Mouse (Mus musculus) lung, embryonic 16.5 days (tissue): ENCODE data around the gene Qtrt1. TPM values are rescaled to one million over a fixed set of nuclear protein-coding genes. Genes with fewer than 3 reads are reported as not detected.
A peak's percentile ranks its signal among the peaks of the same experiment; 100 is the strongest.

Experiments used
- ATAC-seq: fragments of 200-750 bp; cut with Nextera tagmentation; 2 replicates; pipeline ENCODE4 v1.8.0; 2017; ENCODE audit warnings: low read depth, mild to moderate bottlenecking, moderate library complexity
- H3K27ac ChIP-seq: fragments of 300-500 bp; sonication (generic); 2 replicates; pipeline ENCODE4 v1.5.1; 2014; ENCODE audit warnings: mild to moderate bottlenecking, control low read depth, low read length
- H3K27me3 ChIP-seq: fragments of 300-500 bp; sonication (generic); 2 replicates; pipeline ENCODE4 v1.6.1; 2014; ENCODE audit warnings: low read depth, low read length, mixed read lengths; ENCODE audit not compliant: control insufficient read depth, insufficient read depth
- H3K36me3 ChIP-seq: fragments of 300-500 bp; sonication (generic); 2 replicates; pipeline ENCODE4 v1.6.1; 2014; ENCODE audit warnings: low read length; ENCODE audit not compliant: control insufficient read depth, insufficient read depth
- H3K4me1 ChIP-seq: fragments of 300-500 bp; sonication (generic); replicated peaks from 2 replicates; pipeline ENCODE4 v1.6.1; 2014; ENCODE audit warnings: low read length, mixed read lengths; ENCODE audit not compliant: control insufficient read depth, insufficient read depth
- H3K4me2 ChIP-seq: fragments of 300-500 bp; sonication (generic); 2 replicates; pipeline ENCODE4 v1.6.1; 2014; ENCODE audit warnings: low read depth, low read length, control low read depth
- H3K4me3 ChIP-seq: fragments of 300-500 bp; sonication (generic); 2 replicates; pipeline ENCODE4 v1.5.1; 2014; ENCODE audit warnings: mild to moderate bottlenecking, low read length, control low read depth
- H3K9ac ChIP-seq: fragments of 300-500 bp; sonication (generic); 2 replicates; pipeline ENCODE4 v1.6.1; 2014; ENCODE audit warnings: low read length, control low read depth
- H3K9me3 ChIP-seq: fragments of 300-500 bp; sonication (generic); 2 replicates; pipeline ENCODE4 v1.6.1; 2016; ENCODE audit warnings: low read length; ENCODE audit not compliant: control insufficient read depth
- WGBS: fragments of 180-500 bp; shearing (Covaris S2); extraction: QIAGEN DNeasy Blood & Tissue Kit; methylation state at CpG from one replicate; pipeline ENCODE4 v1.1.7; 2014; 5-methylcytosine and 5-hydroxymethylcytosine counted together
- polyA plus RNA-seq: library from polyadenylated mRNA; unstranded; fragments of >200 nt; fragmentation: Nextera tagmentation; extraction: Ambion mirVana; gene quantifications from 2 replicates; pipeline ENCODE4 v1.2.1, GENCODE M21; 2015

The Qtrt1 gene
- 37.3 and 37.5 TPM in 2 replicates for polyA plus RNA-seq

- Histone ChIP-seq H3K4me3 (peak within 1 kb of the TSS; percentile 80), H3K27me3 (no peaks in the 10 kb centered on the region), H3K4me2 (peak within 1 kb of the TSS; percentile 77), H3K27ac (peak within 1 kb of the TSS; percentile 24; the same call in 1 of the 2 replicates), H3K4me1 (peaks cover 8% of the 10 kb centered on the region), H3K36me3 (no peaks in the 10 kb centered on the region), H3K9ac (peak within 1 kb of the TSS; percentile 75), H3K9me3 (no peaks in the 10 kb centered on the region)
- 1% methylated on average over 53 of the region's 53 CpGs for WGBS
- peak; percentile 95 for ATAC-seq
These were observed at the start of gene Qtrt1 for GRCm38 (mm10) chr9:21411669-21412550. Gene Qtrt1 (plus strand): TSS chr9:21411837.

- Histone ChIP-seq H3K4me3 (peak overlapping the region; percentile 49), H3K36me3 (no peaks in the 10 kb centered on the region), H3K9ac (peak overlapping the region; percentile 62), H3K27ac (peak overlapping the region; percentile 90), H3K27me3 (no peaks in the 10 kb centered on the region), H3K4me1 (peaks cover 10% of the 10 kb centered on the region), H3K4me2 (peak overlapping the region; percentile 76), H3K9me3 (no peaks in the 10 kb centered on the region)
- 29% methylated on average over 14 of the region's 14 CpGs for WGBS
- ATAC-seq, result peak; percentile 3; the same call in 1 of the 2 replicates
These were observed 45.0 kb upstream of the Qtrt1 start for GRCm38 (mm10) chr9:21366541-21367220.

DNA sequence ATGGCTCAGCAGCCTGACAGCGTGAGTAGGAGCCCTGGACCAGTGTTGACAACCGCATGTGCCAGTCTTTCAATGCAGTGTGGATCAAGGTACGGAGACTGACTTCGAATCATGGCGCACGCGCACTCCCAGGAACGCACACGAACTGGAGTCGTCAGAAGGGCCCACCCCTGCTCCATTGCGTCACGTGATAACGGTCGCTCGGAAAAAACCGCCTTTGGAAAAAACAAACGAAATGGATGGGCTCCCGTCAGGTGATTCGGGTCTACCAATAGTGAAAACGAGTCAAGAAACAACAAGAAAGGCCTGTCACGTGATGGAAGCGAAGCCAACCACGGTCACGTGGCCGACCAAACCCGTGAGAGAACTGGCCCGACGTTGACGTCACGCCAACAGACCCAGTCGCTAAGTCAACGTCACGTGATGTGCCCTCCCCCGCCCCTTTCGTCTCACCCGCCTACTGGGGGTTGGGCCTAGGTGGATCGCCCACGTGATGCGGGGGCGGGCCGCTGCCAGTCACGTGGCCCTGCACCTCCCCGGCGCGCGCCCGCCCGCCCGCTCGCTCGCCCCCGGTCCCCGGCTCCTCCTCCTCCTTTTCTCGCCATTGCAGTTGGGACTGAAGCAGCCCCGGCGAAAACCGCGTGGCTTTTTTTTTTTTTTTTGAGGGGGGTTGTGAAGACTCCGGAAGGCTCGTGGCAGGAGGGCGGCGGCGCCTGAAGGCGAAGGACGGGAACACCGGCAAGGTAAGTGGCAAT, 44.1 kb upstream of the Qtrt1 start, which contains the start of gene Ilf3:
Ilf3 (plus strand) TSS at position 515 of the 755 bp plus-strand sequence.
- peaks cover 10% of the 10 kb centered on the region for H3K4me1 ChIP-seq
- under 1% methylated on average over 62 of the region's 66 CpGs for WGBS
- peak within 1 kb of the TSS; percentile 86 for H3K4me2 ChIP-seq

DNA sequence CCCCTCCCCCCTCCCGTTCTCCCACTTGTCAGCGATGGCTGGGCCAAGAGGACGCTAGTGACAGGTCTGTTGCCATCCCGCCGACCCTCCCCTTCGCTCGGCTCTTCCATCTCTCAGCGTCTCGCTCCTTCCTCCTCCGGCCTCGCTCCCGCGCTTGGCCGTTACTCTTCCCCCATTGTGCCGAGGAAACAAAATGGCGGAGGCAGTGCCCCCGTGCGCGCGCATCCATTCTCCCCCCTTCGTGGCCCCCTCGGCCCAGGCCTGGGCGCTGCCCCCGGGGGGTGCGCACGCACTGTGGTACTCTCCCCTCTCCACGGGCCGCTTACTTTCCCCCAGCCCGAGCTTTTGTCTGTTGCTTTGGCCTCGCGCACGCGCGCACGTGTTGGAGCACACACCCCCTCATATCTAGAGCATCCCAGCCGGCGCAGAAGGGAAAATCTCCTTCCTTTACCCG, 43.5 kb upstream of the Qtrt1 start:
- Histone ChIP-seq H3K27me3 (no peaks in the 10 kb centered on the region), H3K4me1 (peaks cover 10% of the 10 kb centered on the region), H3K27ac (peak overlapping the region; percentile 82), H3K4me3 (peak overlapping the region; percentile 89), H3K9me3 (no peaks in the 10 kb centered on the region), H3K36me3 (no peaks in the 10 kb centered on the region), H3K9ac (peak overlapping the region; percentile 87), H3K4me2 (peak overlapping the region; percentile 86)
- ATAC-seq, result peak; percentile 44
- WGBS, result under 1% methylated on average over 34 of the region's 38 CpGs

More for the DNA sequence above, 44.1 kb upstream of the Qtrt1 start, which contains the start of gene Ilf3:
- peak; percentile 94 for ATAC-seq
- Histone ChIP-seq H3K4me3 (peak within 1 kb of the TSS; percentile 89), H3K27me3 (no peaks in the 10 kb centered on the region), H3K36me3 (no peaks in the 10 kb centered on the region), H3K9me3 (no peaks in the 10 kb centered on the region), H3K27ac (peak within 1 kb of the TSS; percentile 90), H3K9ac (peak within 1 kb of the TSS; percentile 87)

- Histone ChIP-seq H3K36me3 (no peaks in the 10 kb centered on the region), H3K4me2 (peak overlapping the region; percentile 86), H3K4me1 (peaks cover 10% of the 10 kb centered on the region), H3K9me3 (no peaks in the 10 kb centered on the region), H3K27me3 (no peaks in the 10 kb centered on the region), H3K9ac (peak overlapping the region; percentile 87), H3K27ac (no peak overlapping the region), H3K4me3 (peak overlapping the region; percentile 89)
- no peak for ATAC-seq
- WGBS, result 54% methylated on average over 11 of the region's 11 CpGs
These were observed 42.6 kb upstream of the Qtrt1 start for GRCm38 (mm10) chr9:21369080-21369479.

DNA sequence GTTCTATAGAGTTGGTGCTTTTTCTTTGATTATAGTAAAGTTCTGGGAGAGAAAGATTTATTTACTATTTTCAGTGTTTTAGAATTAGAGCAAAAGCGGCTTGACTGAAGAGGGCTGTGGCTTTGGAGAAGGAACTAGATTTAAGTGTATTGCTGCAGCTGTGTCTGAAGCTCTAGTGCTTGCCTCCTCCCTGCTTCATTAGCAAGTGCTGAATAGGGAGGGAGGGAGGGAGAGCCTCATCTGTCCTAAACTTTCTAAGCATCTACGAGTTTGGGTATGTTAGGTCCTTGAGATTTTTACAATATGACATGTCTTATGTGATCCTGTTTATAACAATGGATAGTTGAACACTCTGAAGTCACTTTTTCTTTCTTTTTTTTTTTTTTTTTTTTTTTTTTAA, 40.8 kb upstream of the Qtrt1 start:
- H3K4me2 ChIP-seq, result no peak overlapping the region

DNA sequence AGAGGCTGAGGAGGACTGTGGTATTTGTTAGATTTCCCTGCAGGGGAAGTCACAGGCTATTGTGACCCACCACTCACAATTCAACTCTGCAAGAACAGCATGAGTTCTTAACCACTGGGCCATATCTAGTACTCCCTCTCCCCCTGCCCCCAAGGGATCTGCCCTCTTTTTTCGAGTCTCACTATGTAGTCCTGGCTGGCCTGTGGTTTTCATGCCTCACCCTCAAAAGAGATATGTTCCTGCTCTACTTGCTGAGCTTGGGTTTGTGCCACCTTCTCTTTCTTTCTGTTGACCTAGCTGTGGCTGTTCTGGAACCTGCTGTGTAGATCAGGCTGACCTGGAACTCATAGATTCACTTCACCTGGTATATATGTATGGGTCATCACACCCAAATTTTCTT, 39.1 kb upstream of the Qtrt1 start:
- Histone ChIP-seq H3K4me3 (no peak overlapping the region), H3K9me3 (no peaks in the 10 kb centered on the region), H3K27me3 (no peaks in the 10 kb centered on the region), H3K36me3 (peaks cover 3% of the 10 kb centered on the region; the same call in 1 of the 2 replicates), H3K9ac (no peak overlapping the region), H3K4me2 (no peak overlapping the region), H3K27ac (no peak overlapping the region), H3K4me1 (peaks cover 10% of the 10 kb centered on the region)
- no peak for ATAC-seq
- WGBS, result 78% methylated on average over 1 of the region's 1 CpGs

More for the DNA sequence above, 40.8 kb upstream of the Qtrt1 start:
- peaks cover 10% of the 10 kb centered on the region for H3K4me1 ChIP-seq
- no peak overlapping the region for H3K27ac ChIP-seq
- peaks cover 3% of the 10 kb centered on the region; the same call in 1 of the 2 replicates for H3K36me3 ChIP-seq
- H3K9ac ChIP-seq, result no peak overlapping the region
- H3K4me3 ChIP-seq, result no peak overlapping the region
- 75% methylated on average over 2 of the region's 2 CpGs for WGBS
- ATAC-seq, result no peak
- H3K9me3 ChIP-seq, result no peaks in the 10 kb centered on the region
- no peaks in the 10 kb centered on the region for H3K27me3 ChIP-seq

DNA sequence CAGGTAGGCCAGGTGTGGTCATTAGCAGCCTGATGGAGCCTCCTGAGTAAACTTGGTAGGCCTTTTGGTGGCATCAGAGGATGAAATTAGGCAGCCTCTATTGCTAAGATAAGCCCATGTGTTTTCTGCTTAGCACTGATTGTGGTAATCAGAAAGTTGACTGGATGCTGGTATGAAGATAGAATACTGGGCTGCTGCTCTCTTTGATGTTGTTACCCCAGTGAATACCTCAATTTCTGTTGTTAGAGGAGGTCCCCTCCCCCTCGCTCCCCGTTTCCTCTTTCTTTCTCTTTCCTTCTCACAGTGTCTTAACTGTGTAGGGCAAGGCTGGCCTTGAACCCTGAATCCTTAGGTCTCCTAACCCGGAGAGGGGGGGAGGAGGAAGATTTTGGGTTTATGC, 32.4 kb upstream of the Qtrt1 start:
- no peak overlapping the region for H3K27ac ChIP-seq
- ATAC-seq, result no peak
- H3K4me3 ChIP-seq, result no peak overlapping the region
- no peaks in the 10 kb centered on the region for H3K9me3 ChIP-seq
- no peak overlapping the region for H3K9ac ChIP-seq
- H3K36me3 ChIP-seq, result peaks cover 6% of the 10 kb centered on the region; the same call in 1 of the 2 replicates
- 63% methylated on average over 3 of the region's 3 CpGs for WGBS
- peaks cover 5% of the 10 kb centered on the region; the same call in 1 of the 2 replicates for H3K4me1 ChIP-seq
- no peak overlapping the region for H3K4me2 ChIP-seq
- no peaks in the 10 kb centered on the region for H3K27me3 ChIP-seq
